Mouse (Mus musculus) CH12.LX (cell line): Measurements from ENCODE around the gene Cchcr1.

Experiments used
- CHD1 ChIP-seq: IDR thresholded peaks from 2 replicates; pipeline ENCODE4 v1.6.1; 2012; ENCODE audit warnings: low read depth, low read length, improper control_type of control experiment, inconsistent platforms
- CTCF ChIP-seq, 2 experiments: IDR thresholded peaks in 1 of 2; conservative IDR thresholded peaks in 1 of 2; 2 replicates each; pipeline ENCODE4 v1.5.1; 2011 to 2012; ENCODE audit warnings: low read depth in 2 of 2, low read length in 2 of 2, improper control_type of control experiment in 1 of 2, inconsistent platforms in 1 of 2, mild to moderate bottlenecking in 1 of 2, moderate library complexity in 1 of 2
- E2F4 ChIP-seq: IDR thresholded peaks from 2 replicates; pipeline ENCODE4 v1.6.1; 2011; ENCODE audit warnings: low read depth, low read length, improper control_type of control experiment; ENCODE audit not compliant: insufficient replicate concordance
- EP300 ChIP-seq: IDR thresholded peaks from 2 replicates; pipeline ENCODE4 v1.6.1; 2011; ENCODE audit warnings: low read length, improper control_type of control experiment
- GABPA ChIP-seq: IDR thresholded peaks from 2 replicates; pipeline ENCODE4 v1.6.1; 2012; ENCODE audit warnings: low read depth, low read length, improper control_type of control experiment, inconsistent platforms; ENCODE audit not compliant: insufficient replicate concordance
- POLR2A ChIP-seq: IDR thresholded peaks from 2 replicates; pipeline ENCODE4 v1.6.1; 2011; ENCODE audit warnings: low read depth, mild to moderate bottlenecking, improper control_type of control experiment, low read length
- UBTF ChIP-seq: IDR thresholded peaks from 2 replicates; pipeline ENCODE4 v1.6.1; 2012; ENCODE audit warnings: low read depth, mild to moderate bottlenecking, inconsistent platforms, low read length, improper control_type of control experiment, moderate library complexity

DNA sequence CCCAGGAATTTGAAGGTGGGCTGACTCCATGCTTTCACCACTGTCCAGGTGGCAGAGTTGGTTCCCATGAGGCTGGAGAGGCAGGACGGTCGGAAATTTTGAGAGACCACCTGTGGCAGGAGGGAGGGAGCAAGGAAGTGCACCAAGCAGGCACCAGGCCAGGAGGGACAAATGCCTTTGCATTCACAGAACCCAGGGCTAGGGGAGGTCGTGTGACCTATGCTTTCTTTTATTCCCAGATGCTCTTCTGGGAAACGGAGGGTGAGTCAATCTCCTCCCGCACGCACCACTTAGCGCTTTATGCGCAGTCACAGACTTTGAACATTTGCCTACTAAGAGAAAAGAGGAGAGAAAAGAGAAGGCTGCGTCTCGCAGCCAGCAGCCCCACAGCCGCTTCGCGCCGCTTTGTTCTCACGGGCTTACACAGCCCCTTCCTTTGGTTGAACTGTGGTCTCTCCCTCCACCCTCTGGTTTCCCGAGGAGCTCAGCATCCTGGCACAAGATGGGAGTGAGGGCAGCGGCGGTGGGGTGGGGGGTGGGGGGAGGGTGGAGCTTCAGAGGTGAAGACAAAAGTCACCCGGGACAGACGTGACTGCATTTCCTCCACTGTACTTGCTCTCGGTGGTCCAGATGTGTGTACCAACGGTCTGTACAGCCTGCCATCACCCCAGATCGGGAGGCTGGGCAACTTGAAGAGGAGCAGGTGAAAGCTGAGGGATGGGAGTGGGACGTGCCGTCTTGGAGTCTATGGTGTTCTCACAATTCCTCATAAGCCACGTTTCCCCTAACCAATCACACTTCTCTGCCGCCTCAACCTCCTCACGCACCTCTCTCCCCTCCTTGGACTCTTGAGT is 52.4 kb downstream of the Cchcr1 start:
- TF ChIP-seq E2F4, result no peak
- TF ChIP-seq CTCF (conservative IDR thresholded peaks at IDR 0.05 in 1 of 2, IDR thresholded peaks at IDR 0.05 in 1 of 2; ENCODE audit: low read depth in 2 of 2, low read length in 2 of 2), result no peak
- TF ChIP-seq POLR2A, result no peak
- no peak for TF ChIP-seq CHD1
- no peak for TF ChIP-seq EP300
- no peak for TF ChIP-seq GABPA
- TF ChIP-seq UBTF, result no peak
